Mouse (Mus musculus) liver, postnatal 0 days (tissue): ENCODE measurements at regions not wholly inside any gene's neighbourhood (a gene's known extent, or its start where the extent isn't known, plus 50 kb on each side); places are given as distances from the start of the nearest gene placed in this dataset.

Experiments
- CTCF ChIP-seq: sonication (generic); IDR thresholded peaks from 2 replicates; pipeline ENCODE4 v1.5.1; 2016; ENCODE audit warnings: antibody characterized with exemption, low read depth
- EP300 ChIP-seq: IDR thresholded peaks from 2 replicates; pipeline ENCODE4 v1.6.1; 2016; ENCODE audit warnings: antibody characterized with exemption, low read depth, mild to moderate bottlenecking

DNA sequence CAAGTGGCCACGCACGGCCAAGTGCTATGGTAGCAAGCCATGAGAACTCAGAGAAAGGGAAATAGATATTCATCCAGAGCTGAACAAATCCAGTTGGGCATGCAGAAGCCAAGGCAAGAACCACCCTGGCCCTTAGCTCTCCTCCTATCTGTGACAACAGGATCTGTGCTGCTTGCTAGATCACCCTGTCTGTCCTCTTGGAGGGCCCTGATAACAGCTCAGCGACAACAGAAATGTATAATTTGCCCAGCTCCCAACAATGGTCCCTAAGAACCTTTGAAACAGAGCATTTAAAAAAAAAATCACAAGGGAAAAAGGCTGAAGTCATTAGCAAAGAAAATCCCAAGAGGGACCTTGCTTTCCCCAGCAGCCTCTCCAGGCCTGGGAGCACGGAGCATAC, 89.4 kb upstream of the Coch start:
- no peak for TF ChIP-seq EP300
- no peak for TF ChIP-seq CTCF
